Mouse (Mus musculus): Measurements from ENCODE around the gene Caml.
"Not testable (repeated sequence)": the region's sequence is repeated elsewhere in the genome, so short reads cannot be mapped to it uniquely, and the experiment has no call there.

Caml gene

GRCm38 (mm10) chr13:55622156-55622648, 603 bp upstream of the Caml start:
- DNase-seq (ENCODE audit: low spot score): not testable (repeated sequence)

DNA sequence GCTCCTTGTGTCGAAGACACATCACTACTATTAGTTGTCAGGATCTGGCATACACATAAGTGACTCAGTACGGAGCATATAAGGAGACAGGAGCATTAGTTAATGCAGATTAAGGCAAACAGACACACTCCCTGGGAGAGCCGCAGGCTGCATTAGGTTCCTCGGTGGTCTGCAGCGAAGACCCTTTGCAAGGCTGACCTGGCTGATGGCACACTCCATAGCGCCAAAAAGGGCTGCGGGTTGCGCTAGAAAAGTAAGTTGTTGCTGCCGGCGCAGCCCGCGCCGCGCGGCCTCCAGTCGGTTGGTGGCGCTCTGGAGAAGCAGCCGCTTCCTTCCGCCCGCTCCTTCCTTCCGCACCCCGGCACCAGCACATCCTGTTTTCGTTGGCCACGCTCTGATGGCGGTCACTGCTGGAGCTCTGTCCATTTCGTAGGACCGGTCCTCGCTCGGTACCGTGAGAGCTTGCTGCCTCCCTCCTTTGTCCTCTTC, 11.9 kb downstream of the Caml start, which contains the start of gene Ddx46:
Gene Ddx46, plus strand, starts transcription at position 389 of the 489 bp plus-strand sequence.
- peak; percentile 71 for DNase-seq (ENCODE audit: low spot score)

DNA sequence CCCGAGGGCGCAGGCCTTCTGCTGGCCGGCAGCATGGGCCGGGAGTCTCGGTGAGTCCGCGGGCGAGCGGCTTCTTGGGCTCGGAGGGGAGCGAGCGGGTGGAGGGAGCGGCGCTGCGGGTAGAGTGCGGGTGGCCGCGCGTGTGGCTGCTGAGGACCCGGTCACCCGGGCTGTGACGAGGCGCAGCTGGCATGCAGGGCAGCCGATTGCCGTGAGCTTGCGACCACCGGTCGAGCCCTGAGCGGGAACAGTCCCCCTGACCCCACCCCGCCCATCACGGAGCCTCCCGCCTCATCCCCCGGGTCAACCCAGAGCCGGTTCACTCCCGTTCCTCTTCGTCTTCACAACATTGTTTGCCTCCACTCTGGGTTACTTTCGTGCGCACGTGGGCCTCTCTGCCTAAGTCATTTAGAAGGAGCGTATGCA, 12.4 kb downstream of the Caml start:
- DNase-seq (ENCODE audit: low spot score): no peak

DNA sequence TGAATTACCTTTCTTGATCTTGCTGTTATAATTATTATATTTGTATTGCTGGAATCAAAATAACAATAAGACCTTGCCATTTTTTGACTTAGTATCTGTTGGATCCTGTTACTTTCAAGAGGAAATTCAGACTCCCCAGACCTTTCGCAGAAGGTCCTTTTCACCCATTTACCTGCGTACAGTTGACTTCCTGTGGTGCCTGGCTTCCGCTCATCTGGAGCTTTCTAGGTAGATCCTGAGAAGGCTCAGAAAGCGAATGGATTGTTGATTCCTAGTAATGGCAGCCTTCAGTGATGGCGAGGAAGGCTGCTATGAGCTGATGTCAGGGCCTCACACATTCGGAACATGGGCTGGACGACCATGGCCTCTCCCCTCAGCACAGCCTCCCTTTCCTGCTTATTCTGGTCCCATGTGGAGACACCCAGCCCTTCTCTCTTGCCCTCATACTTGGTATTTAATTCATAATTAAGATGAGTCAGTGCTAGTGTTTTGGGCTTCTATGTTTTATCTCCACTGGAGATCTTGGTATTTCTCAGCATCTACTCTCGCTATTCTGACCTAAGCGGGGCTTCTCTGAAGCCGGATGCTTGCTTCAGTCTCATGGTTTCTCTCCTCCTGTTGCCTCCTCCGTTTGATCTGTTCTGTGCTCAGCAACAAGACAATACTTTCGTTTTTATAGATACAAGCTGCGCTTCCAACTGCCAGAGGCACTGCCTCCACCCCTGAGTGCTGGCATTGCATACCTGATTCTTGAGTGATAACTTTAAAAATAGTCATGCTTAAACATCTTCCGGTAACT, 13.6 kb downstream of the Caml start:
- DNase-seq (ENCODE audit: low spot score): no peak

DNA sequence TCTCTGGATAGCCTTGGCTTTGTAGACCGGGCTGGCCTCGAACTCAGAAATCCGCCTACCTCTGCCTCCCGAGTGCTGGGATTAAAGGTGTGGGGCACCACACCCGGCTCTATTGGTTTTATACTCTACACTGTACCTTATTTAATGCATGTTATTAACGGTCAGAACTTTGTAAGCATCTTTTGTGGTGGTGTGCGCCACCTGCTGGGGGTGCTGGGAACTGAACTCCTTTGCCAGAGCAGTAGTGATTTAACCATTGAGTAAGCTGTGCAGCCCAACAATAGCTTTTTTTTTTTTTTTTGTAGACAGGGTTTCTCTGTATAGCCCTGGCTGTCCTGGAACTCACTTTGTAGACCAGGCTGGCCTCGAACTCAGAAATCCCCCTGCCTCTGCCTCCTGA, 17.7 kb downstream of the Caml start:
- DNase-seq (ENCODE audit: low spot score): peak; percentile 59

DNA sequence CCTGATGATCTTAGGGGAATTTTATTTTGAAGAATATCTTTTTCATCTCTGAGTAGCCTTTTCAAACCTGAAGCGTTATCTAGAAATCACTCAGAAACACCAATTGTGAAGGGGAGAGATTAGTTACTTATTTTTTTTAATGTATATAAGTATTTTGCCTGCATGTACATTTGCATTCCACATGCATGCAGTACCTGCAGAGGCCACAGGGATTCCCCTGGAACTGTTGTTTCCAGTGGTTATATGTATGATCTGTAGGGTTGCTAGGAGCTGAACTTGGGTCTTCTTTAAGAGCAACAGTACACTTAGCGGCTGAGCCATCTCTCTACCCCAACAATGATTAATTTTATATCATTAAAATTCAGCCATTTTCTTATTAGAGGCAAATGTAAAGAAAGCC, 21.7 kb downstream of the Caml start:
- no peak for DNase-seq (ENCODE audit: low spot score)

DNA sequence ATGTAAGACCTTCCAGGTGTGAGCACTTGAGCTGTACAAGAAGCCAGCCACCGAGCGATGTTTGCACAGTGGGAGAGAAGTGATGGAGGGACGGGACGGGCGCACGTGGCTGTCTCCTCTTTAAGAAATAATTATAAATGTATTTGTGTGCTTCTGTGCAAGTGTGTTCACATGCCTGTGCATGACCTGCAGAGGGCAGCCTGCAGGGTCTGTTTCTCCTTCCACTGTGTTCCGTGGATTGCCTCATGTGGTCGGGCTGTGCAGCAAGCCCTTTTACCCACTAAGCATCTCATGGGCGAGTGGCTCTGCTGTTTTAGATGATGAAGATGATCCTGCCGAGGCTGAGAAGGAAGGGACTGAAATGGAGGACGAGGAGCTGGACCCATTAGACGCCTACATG, 27.3 kb downstream of the Caml start:
- no peak for DNase-seq (ENCODE audit: low spot score)

DNA sequence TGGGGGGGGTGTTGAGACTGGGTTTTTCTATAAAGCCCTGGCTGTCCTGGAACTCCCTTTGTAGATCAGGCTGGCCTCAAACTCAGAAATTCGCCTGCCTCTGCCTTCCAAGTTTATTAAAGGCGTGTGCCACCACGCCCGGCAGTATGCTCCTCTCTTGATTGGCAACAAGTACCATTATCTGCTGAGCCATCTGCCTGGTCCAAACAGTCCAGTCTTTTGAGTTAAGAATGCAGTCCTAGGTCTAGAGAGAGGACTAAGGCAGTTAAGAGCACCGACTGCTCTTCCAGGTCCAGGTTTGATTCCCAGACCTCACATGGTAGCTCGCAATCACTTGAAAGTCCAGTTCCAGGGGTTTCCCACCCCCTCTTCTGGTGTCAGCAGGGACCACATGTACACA, 28.2 kb downstream of the Caml start:
- no peak for DNase-seq (ENCODE audit: low spot score)

- no peak for DNase-seq (ENCODE audit: low spot score)
These were observed 45.7 kb downstream of the Caml start for GRCm38 (mm10) chr13:55668550-55668949.

DNA sequence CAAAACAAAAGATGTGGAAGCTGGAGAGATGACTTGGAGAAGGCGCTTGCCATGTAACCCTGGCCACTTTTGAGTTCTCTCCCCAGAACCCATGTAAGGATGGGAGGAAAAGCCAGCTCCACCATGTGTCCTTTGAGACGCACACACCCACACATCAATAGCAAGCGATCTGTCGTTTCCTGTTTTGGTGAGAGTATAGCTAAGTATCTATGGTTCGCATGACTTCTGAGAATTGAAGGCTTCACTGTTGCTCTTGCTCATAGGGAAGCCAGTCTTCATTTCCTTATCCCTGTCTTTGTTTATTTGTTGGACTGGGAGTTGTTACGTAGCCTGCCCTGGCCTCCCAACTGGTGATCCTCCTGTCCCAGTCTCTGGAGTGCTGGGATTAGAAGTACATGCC, 49.9 kb downstream of the Caml start:
- no peak for DNase-seq (ENCODE audit: low spot score)

- DNase-seq (ENCODE audit: low spot score): no peak
These were observed 54.6 kb downstream of the Caml start for GRCm38 (mm10) chr13:55677364-55677763.
